16 mouse cellular contexts compared by ENCODE assay signal in genomic region chr11:44681995-44682394, GRCm38 (mm10).
DNase-seq lines count a peak whose midpoint lies in the region; ATAC-seq and TF ChIP-seq lines count a peak whose summit lies in the region.
"Had no signal": no experiment of that assay in that cellular context is flagged by ENCODE, and none has a peak within 500 bp of the region (broad histone marks: within the 10 kb centered on the region; RNA-seq: fewer than 3 reads in every experiment).

No protein-coding gene starts in this region.

- ATAC-seq in hindbrain, embryonic 11.5 days (ENCODE audit: low FRiP score): peak; percentile 39; the same call in 1 of the 2 replicates
- ATAC-seq in hindbrain, embryonic 16.5 days: no peak
- ATAC-seq in hindbrain, embryonic 13.5 days (ENCODE audit: low FRiP score): no peak
- ATAC-seq: intestine, embryonic 16.5 days; liver, postnatal 0 days had no signal

- H3K4me1 ChIP-seq in hindbrain, embryonic 11.5 days (replicated peaks; ENCODE audit: control insufficient read depth, insufficient read depth, low read length): no peaks in the 10 kb centered on the region; the same call in none of the 2 replicates
- H3K4me1 ChIP-seq in hindbrain, embryonic 16.5 days (ENCODE audit: control insufficient read depth, insufficient read depth, low read depth, low read length): peaks cover 16% of the 10 kb centered on the region
- peaks cover 2 to 11% of the 10 kb centered on the region in 2 experiments; a peak in 3 of 4 replicates for H3K4me1 ChIP-seq in ES-E14 (ENCODE audit: control insufficient read depth in 2 of 2, insufficient read depth in 2 of 2, low read length in 2 of 2, poor library complexity in 1 of 2)
- H3K4me1 ChIP-seq in hindbrain, embryonic 13.5 days (replicated peaks): peaks cover 60% of the 10 kb centered on the region

- H3K27ac ChIP-seq in hindbrain, embryonic 11.5 days (ENCODE audit: low read depth, low read length): peak overlapping the region; percentile 75; the same call in 1 of the 2 replicates
- H3K27ac ChIP-seq in hindbrain, embryonic 16.5 days (ENCODE audit: low read depth, low read length): no peak overlapping the region
- no peak overlapping the region for H3K27ac ChIP-seq in ES-E14 (ENCODE audit: insufficient read depth, low read depth, low read length, poor library complexity, severe bottlenecking)
- peak overlapping the region; percentile 52 for H3K27ac ChIP-seq in hindbrain, embryonic 13.5 days
- H3K27ac ChIP-seq: heart, embryonic 15.5 days; kidney, postnatal 0 days; limb, embryonic 15.5 days had no signal

- WGBS in hindbrain, embryonic 11.5 days: 90% methylated on average over 4 of the region's 4 CpGs
- 86% methylated on average over 4 of the region's 4 CpGs for whole genome bisulfite sequencing in hindbrain, embryonic 16.5 days
- WGBS in hindbrain, embryonic 13.5 days: 87% methylated on average over 4 of the region's 4 CpGs

- H3K9me3 ChIP-seq in hindbrain, embryonic 11.5 days (ENCODE audit: control insufficient read depth, low read length): no peaks in the 10 kb centered on the region
- H3K9me3 ChIP-seq in hindbrain, embryonic 16.5 days (ENCODE audit: control insufficient read depth, low read length): no peaks in the 10 kb centered on the region
- H3K9me3 ChIP-seq in ES-E14 (ENCODE audit: control insufficient read depth, insufficient read depth, low read depth, low read length): no peaks in the 10 kb centered on the region
- H3K9me3 ChIP-seq in hindbrain, embryonic 13.5 days: no peaks in the 10 kb centered on the region
- H3K9me3 ChIP-seq: heart, embryonic 15.5 days; limb, embryonic 15.5 days had no signal

- H3K27me3 ChIP-seq in hindbrain, embryonic 11.5 days (ENCODE audit: control insufficient read depth, insufficient read depth, low read length): no peaks in the 10 kb centered on the region
- H3K27me3 ChIP-seq in hindbrain, embryonic 16.5 days (replicated peaks; ENCODE audit: control insufficient read depth, insufficient read depth, low read length): no peaks in the 10 kb centered on the region
- H3K27me3 ChIP-seq in hindbrain, embryonic 13.5 days: no peaks in the 10 kb centered on the region
- H3K27me3 ChIP-seq: heart, embryonic 15.5 days; limb, embryonic 15.5 days had no signal

- no peaks in the 10 kb centered on the region for H3K36me3 ChIP-seq in hindbrain, embryonic 11.5 days (ENCODE audit: control insufficient read depth, insufficient read depth, low read length)
- no peaks in the 10 kb centered on the region for H3K36me3 ChIP-seq in hindbrain, embryonic 16.5 days (ENCODE audit: control insufficient read depth, insufficient read depth, low read length)
- no peaks in the 10 kb centered on the region for H3K36me3 ChIP-seq in ES-E14 (ENCODE audit: control insufficient read depth, insufficient read depth, low read length, poor library complexity, severe bottlenecking)
- H3K36me3 ChIP-seq in hindbrain, embryonic 13.5 days: no peaks in the 10 kb centered on the region
- H3K36me3 ChIP-seq: heart, embryonic 15.5 days; limb, embryonic 15.5 days had no signal

- in situ Hi-C loops in ES-E14 (cut with MboI; ENCODE audit: low sequenced_read_pairs in 2 of 2, unreplicated experiment in 2 of 2): no loop called here

- H3K4me3 ChIP-seq in hindbrain, embryonic 11.5 days (ENCODE audit: low read depth, low read length): no peak overlapping the region
- H3K4me3 ChIP-seq in hindbrain, embryonic 16.5 days (ENCODE audit: low read length): no peak overlapping the region
- no peak overlapping the region for H3K4me3 ChIP-seq in ES-E14 (ENCODE audit: insufficient read depth in 1 of 2, low read depth in 1 of 2, low read length in 2 of 2, poor library complexity in 1 of 2, severe bottlenecking in 1 of 2)
- no peak overlapping the region for H3K4me3 ChIP-seq in hindbrain, embryonic 13.5 days
- H3K4me3 ChIP-seq: heart, embryonic 15.5 days; limb, embryonic 15.5 days had no signal

- peak; percentile 16 for DNase-seq in hindbrain, embryonic 11.5 days (ENCODE audit: low spot score)
- no peak for DNase-seq in ES-E14 (ENCODE audit: low read depth, low spot score)
- peak; percentile 13 for DNase-seq in neural tube, embryonic 10.5 days (ENCODE audit: extremely low spot score, low spot score)
- DNase-seq in lung, postnatal 14 days: no peak
- no peak for DNase-seq in kidney, postnatal 36 days
- DNase-seq: adrenal gland, postnatal 10 days; embryo, embryonic 11 days; liver, postnatal 0 days; lung, postnatal 4 days; right cerebral cortex, adult 18-20 months had no signal

- H3K4me2 ChIP-seq in hindbrain, embryonic 11.5 days (replicated peaks; ENCODE audit: low read depth, low read length): no peak overlapping the region
- no peak overlapping the region for H3K4me2 ChIP-seq in hindbrain, embryonic 16.5 days (ENCODE audit: low read length)
- no peak overlapping the region for H3K4me2 ChIP-seq in hindbrain, embryonic 13.5 days
- H3K4me2 ChIP-seq: heart, embryonic 15.5 days; limb, embryonic 15.5 days had no signal

- H3K9ac ChIP-seq in hindbrain, embryonic 11.5 days (ENCODE audit: low read depth, low read length): no peak overlapping the region
- no peak overlapping the region for H3K9ac ChIP-seq in hindbrain, embryonic 16.5 days (ENCODE audit: low read depth, low read length)
- H3K9ac ChIP-seq in ES-E14 (ENCODE audit: insufficient read depth, low read depth, low read length, poor library complexity, severe bottlenecking): no peak overlapping the region
- no peak overlapping the region for H3K9ac ChIP-seq in hindbrain, embryonic 13.5 days
- H3K9ac ChIP-seq: heart, embryonic 15.5 days; limb, embryonic 15.5 days; liver, postnatal 0 days had no signal

TF ChIP-seq in ES-E14, 5 proteins besides CTCF, POLR2A, EP300 and RAD21:
- TF ChIP-seq ZNF384 (IDR thresholded peaks at IDR 0.05; ENCODE audit: low read depth, low read length) (peak; percentile 49; the same call in 1 of the 2 replicates), ZC3H11A (IDR thresholded peaks at IDR 0.05; ENCODE audit: borderline replicate concordance, low read depth, low read length) (no peak)

Comparison
In these comparisons a context has a peak if more than half of its experiments do, and no peak if none do; other contexts are left out.
1. H3K27ac ChIP-seq: peak in hindbrain, embryonic 11.5 days (single experiment) and hindbrain, embryonic 13.5 days (single experiment); none in hindbrain, embryonic 16.5 days (single experiment) and ES-E14 (single experiment).
2. DNase-seq: peak in hindbrain, embryonic 11.5 days (single experiment) and neural tube, embryonic 10.5 days (single experiment); none in ES-E14 (single experiment), lung, postnatal 14 days (single experiment) and kidney, postnatal 36 days (0 of 2).